Mouse (Mus musculus) thymus, adult 2 months (tissue): Measurements from ENCODE around the gene Srsf12. TPM values are rescaled to one million over a fixed set of nuclear protein-coding genes. Genes with fewer than 3 reads are reported as not detected.

ENCODE experiments used
- DNase-seq: peaks from one replicate; pipeline ENCODE4 v3.0.0; 2021
- H3K27ac ChIP-seq: fragments of 200-500 bp; 2 replicates; pipeline ENCODE4 v1.5.1; 2012; ENCODE audit warnings: low read length, control low read depth; ENCODE audit not compliant: control insufficient read depth, insufficient read depth
- H3K27me3 ChIP-seq: fragments of 200-500 bp; 2 replicates; pipeline ENCODE4 v1.6.1; 2012; ENCODE audit warnings: mild to moderate bottlenecking, low read length, moderate library complexity, mixed read lengths; ENCODE audit not compliant: control insufficient read depth, insufficient read depth
- H3K36me3 ChIP-seq: fragments of 200-500 bp; 2 replicates; pipeline ENCODE4 v1.6.1; 2012; ENCODE audit warnings: mild to moderate bottlenecking, low read length, moderate library complexity; ENCODE audit not compliant: control insufficient read depth, insufficient read depth
- H3K4me1 ChIP-seq: fragments of 200-500 bp; replicated peaks from 2 replicates; pipeline ENCODE4 v1.6.1; 2012; ENCODE audit warnings: low read length; ENCODE audit not compliant: control insufficient read depth, insufficient read depth
- H3K4me3 ChIP-seq: fragments of 200-500 bp; 2 replicates; pipeline ENCODE4 v1.5.1; 2012; ENCODE audit warnings: mild to moderate bottlenecking, low read length, control low read depth, moderate library complexity; ENCODE audit not compliant: control insufficient read depth, insufficient read depth
- CTCF ChIP-seq: fragments of 200-500 bp; IDR thresholded peaks from 2 replicates; pipeline ENCODE4 v1.5.1; 2012; ENCODE audit warnings: mild to moderate bottlenecking, control low read depth, low read length, moderate library complexity, borderline replicate concordance; ENCODE audit not compliant: control insufficient read depth, poor library complexity, insufficient read depth; ENCODE audit errors: extremely low read depth
- POLR2A ChIP-seq: fragments of 200-500 bp; IDR thresholded peaks from 2 replicates; pipeline ENCODE4 v1.6.1; 2012; ENCODE audit warnings: mild to moderate bottlenecking, low read length, control low read depth, moderate library complexity; ENCODE audit not compliant: control insufficient read depth, poor library complexity, insufficient read depth; ENCODE audit errors: extremely low read depth
- WGBS: fragments of 180-500 bp; shearing (Covaris S2); methylation state at CpG from one replicate; pipeline ENCODE4 v1.1.7; 2018; 5-methylcytosine and 5-hydroxymethylcytosine counted together
- polyA plus RNA-seq: library from polyadenylated mRNA; depleted of rRNA; stranded (reverse); fragments of >200 nt; gene quantifications from 2 replicates; pipeline ENCODE4 v1.2.3, GENCODE M21; 2012

The Srsf12 gene
- polyA plus RNA-seq, 1 experiment, result 1.8 TPM

- Histone ChIP-seq H3K27ac (peak overlapping the region; percentile 89), H3K4me3 (peak overlapping the region; percentile 70), H3K27me3 (no peaks in the 10 kb centered on the region), H3K4me1 (peaks cover 9% of the 10 kb centered on the region; the same call in 1 of the 2 replicates), H3K36me3 (peaks cover 30% of the 10 kb centered on the region)
- under 1% methylated on average over 88 of the region's 88 CpGs for WGBS
- TF ChIP-seq POLR2A, result peak; percentile 98
- TF ChIP-seq CTCF, result peak; percentile 61; the same call in 1 of the 2 replicates
- DNase-seq, result peak; percentile 98
Measured at GRCm38 (mm10) chr4:33248062-33248889, 39.5 kb downstream of the Srsf12 start.

DNA sequence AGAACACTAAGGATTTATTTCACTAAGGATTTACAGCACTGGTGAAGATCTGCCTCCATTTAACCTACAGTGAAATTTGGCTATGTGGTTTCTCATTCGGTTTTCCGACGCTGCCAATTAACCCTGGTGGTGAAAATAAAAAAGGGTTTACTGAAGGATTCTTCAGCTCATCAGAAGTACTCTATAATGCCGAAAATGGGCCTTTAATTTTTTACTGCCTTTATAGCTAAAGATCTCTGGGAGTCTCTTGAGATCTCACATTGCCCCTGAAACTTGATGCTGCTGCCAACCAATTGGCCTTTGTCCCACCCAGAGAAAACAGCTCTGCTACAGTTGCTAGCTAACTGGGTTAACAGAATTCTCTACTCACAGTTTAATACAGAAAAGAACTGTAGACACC lies 40.1 kb downstream of the Srsf12 start:
- TF ChIP-seq POLR2A, result no peak
- no peak for TF ChIP-seq CTCF
- Histone ChIP-seq H3K27me3 (no peaks in the 10 kb centered on the region), H3K4me1 (peaks cover 9% of the 10 kb centered on the region; the same call in 1 of the 2 replicates), H3K36me3 (peaks cover 24% of the 10 kb centered on the region), H3K4me3 (0 out of 2 replicates have a peak overlapping the region, but pooled peaks have one; percentile 9), H3K27ac (peak overlapping the region; percentile 83)
- WGBS, result under 1% methylated on average over 4 of the region's 4 CpGs
- peak; percentile 29 for DNase-seq

GRCm38 (mm10) chr4:33249716-33250230 lies 41.0 kb downstream of the Srsf12 start:
- H3K4me3 ChIP-seq, result no peak overlapping the region
- H3K36me3 ChIP-seq, result peaks cover 15% of the 10 kb centered on the region
- no peaks in the 10 kb centered on the region for H3K27me3 ChIP-seq
- TF ChIP-seq POLR2A, result no peak
- TF ChIP-seq CTCF, result no peak
- WGBS, result 81% methylated on average over 1 of the region's 1 CpGs
- peaks cover 7% of the 10 kb centered on the region for H3K4me1 ChIP-seq
- H3K27ac ChIP-seq, result no peak overlapping the region
- no peak for DNase-seq

DNA sequence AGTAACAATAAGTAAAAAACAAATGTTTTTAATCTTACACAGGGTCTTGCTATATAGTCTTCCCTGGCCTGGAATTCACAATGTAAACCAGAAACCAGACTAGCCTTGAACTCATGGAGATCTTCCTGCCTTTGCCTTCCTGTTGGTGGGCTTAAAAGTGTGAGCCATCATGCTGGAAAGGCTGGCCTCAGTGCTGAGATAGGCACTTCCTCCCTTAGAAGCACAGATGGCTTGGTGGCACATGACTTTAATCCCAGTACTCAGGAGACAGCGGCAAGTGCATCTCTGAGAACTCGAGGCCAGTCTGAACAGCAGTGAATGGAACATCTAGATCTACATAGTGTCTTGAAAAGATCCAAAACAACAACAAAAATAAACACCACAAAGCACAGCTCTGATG lies 42.1 kb downstream of the Srsf12 start:
- H3K36me3 ChIP-seq, result peaks cover 4% of the 10 kb centered on the region
- TF ChIP-seq CTCF (no peak), POLR2A (no peak)
- peaks cover 8% of the 10 kb centered on the region for H3K4me1 ChIP-seq
- H3K27ac ChIP-seq, result no peak overlapping the region
- no peaks in the 10 kb centered on the region for H3K27me3 ChIP-seq
- no peak overlapping the region for H3K4me3 ChIP-seq
- DNase-seq, result no peak
- WGBS, result 61% methylated on average over 2 of the region's 2 CpGs

GRCm38 (mm10) chr4:33254706-33255105 lies 45.9 kb downstream of the Srsf12 start:
- Histone ChIP-seq H3K4me1 (peaks cover 5% of the 10 kb centered on the region), H3K4me3 (no peak overlapping the region), H3K36me3 (no peaks in the 10 kb centered on the region), H3K27ac (no peak overlapping the region), H3K27me3 (no peaks in the 10 kb centered on the region)
- WGBS, result 91% methylated on average over 4 of the region's 4 CpGs
- TF ChIP-seq CTCF (no peak), POLR2A (no peak)
- DNase-seq, result no peak

DNA sequence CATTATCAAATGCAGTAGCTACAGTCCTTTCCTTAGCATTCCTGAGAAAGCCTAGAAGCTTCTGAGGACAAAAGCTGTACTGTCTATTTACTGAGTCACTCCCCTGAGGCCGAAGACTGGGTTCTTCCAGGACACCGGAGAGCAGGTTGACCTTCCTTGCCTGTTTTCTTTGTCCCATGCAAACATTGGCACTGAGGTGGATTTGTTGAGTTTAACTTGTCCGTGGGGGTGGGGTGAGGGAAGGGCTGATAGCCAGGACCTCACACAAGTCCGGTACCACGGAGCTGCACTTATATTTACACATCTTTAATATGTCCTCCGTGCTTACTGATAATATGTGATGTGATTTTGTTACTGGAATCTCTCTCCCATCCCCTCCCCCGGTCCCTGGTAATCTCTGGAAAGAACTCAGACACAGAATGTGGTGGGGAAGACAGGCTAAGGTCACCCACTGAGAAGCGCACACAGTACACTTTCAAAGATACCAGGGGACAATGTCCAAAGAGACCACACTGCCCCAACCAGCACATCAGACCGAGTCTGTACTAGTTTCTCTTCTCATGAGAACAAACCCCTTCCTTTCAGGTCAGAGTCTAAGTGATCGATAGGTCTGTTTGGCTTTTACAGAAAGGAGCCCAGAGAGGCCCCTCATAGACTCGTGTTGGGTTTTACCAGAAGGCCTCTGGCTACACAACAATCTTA lies 48.6 kb downstream of the Srsf12 start:
- TF ChIP-seq POLR2A, result no peak
- no peak for TF ChIP-seq CTCF
- H3K27me3 ChIP-seq, result no peaks in the 10 kb centered on the region
- H3K36me3 ChIP-seq, result no peaks in the 10 kb centered on the region
- WGBS, result 94% methylated on average over 11 of the region's 11 CpGs
- H3K4me3 ChIP-seq, result no peak overlapping the region
- H3K4me1 ChIP-seq, result peaks cover 11% of the 10 kb centered on the region
- no peak overlapping the region for H3K27ac ChIP-seq
- no peak for DNase-seq
